Mouse (Mus musculus): ENCODE data around the gene Lrrc8d.

The Lrrc8d gene

DNA sequence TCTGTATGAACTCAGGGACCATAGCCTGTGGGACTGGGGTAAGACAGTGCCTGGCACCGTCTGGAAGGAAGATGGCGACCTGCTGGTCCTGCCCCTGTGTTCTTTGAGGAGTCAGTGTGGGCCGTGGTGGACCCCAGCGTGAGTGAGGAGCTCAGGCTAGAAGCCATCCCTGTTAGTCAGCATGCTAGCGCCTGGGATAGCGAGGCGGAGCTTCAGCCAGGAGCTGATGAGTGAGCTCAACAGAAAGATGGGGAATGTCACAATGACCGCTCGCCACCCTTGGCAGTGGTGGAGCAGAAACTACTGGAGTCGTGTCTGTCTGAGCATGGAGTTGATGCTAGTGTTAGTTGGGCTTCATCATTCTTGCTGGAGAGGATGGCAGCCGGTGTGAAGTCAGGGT, 109.3 kb downstream of the Lrrc8d start:
- in situ Hi-C loops (cut with MboI; ENCODE audit: low sequenced_read_pairs) = no loop called here

GRCm38 (mm10) chr5:105813036-105813435, 113.3 kb downstream of the Lrrc8d start:
- in situ Hi-C loops (cut with MboI; ENCODE audit: low sequenced_read_pairs) = no loop called here

- in situ Hi-C loops (cut with MboI; ENCODE audit: low sequenced_read_pairs) = no loop called here
Measured at GRCm38 (mm10) chr5:105813974-105814373, 114.2 kb downstream of the Lrrc8d start.

GRCm38 (mm10) chr5:105816118-105816517, 116.3 kb downstream of the Lrrc8d start:
- in situ Hi-C loops (cut with MboI; ENCODE audit: low sequenced_read_pairs) = no loop called here

DNA sequence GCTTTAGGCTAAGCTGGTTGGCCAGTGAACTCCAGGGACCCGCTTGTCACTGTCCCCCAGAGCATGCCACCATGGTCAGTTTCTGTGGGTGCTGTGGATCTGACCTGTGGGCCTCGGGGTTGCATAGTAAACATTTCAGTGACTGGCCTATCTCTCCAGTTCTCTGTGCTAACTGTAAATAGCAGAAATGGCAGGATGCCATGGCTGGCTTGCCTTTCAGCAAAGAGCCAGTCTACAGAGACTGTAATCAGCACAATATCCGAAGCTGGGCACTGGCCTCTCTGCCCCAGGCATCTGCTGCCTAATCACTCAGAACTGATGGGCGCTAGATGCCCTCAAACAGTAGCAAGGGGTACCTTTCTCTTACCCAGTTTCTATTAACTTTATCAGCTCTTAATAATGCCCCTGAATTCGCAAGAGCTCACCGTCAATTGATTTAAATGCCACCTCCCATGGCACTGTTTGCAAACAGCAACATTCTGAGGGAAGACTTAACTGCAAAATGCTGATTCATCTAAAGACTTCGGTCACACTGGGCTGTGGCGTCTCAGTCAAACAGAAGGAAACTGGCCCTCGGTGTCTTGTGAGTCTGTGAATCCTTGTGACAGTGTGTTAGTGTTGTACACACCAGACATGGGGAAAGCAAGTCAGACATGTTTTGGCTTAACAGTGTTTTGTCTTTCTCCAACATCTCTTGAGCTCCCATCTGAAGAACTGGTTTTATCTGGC, 117.6 kb downstream of the Lrrc8d start:
- in situ Hi-C loops (cut with MboI; ENCODE audit: low sequenced_read_pairs) = no loop called here

DNA sequence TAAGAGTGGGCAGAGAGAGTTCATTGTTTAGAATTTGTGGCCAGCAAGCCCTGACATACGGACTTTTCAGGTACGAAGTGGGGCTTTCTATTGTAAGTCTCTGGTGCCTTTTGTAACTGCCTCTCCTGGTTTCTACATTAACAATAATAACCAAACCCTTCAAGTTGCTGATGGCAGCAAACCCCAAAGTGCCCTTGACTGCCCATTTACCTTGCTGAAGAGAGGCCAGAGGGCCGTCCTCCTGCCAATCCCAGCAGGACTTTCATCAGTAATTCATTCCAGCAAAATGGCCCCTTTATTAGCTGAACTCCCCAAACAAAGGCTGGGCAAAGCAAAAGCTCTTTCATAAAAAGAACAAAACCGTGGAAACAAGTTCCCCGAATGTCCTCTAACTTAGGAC, 118.6 kb downstream of the Lrrc8d start:
- in situ Hi-C loops (cut with MboI; ENCODE audit: low sequenced_read_pairs) = no loop called here

- in situ Hi-C loops (cut with MboI; ENCODE audit: low sequenced_read_pairs) = no loop called here
Measured at GRCm38 (mm10) chr5:105821390-105821789, 121.6 kb downstream of the Lrrc8d start.

GRCm38 (mm10) chr5:105822521-105823498, 123.0 kb downstream of the Lrrc8d start:
- in situ Hi-C loops (cut with MboI; ENCODE audit: low sequenced_read_pairs) = no loop called here

DNA sequence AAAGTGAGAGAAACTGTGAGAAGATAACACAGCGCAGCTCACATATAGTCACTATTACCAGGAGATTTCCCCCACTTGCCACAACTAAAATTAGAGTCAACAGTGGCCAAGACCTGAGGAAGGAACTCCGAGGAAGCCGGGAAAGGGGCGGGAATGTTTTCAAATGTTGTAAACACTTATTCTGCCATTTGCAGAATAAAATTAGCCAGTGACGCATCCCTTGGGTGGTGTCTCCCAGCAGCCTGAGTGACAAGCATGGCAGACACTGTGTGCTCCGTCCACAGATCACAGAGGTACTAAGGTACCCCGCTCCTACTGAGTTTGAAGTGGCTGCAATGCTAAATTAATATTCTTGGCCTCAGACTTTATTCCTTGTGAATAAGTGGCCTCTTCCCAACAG, 124.5 kb downstream of the Lrrc8d start:
- in situ Hi-C loops (cut with MboI; ENCODE audit: low sequenced_read_pairs) = no loop called here

GRCm38 (mm10) chr5:105824827-105825226, 125.1 kb downstream of the Lrrc8d start:
- in situ Hi-C loops (cut with MboI; ENCODE audit: low sequenced_read_pairs) = no loop called here

DNA sequence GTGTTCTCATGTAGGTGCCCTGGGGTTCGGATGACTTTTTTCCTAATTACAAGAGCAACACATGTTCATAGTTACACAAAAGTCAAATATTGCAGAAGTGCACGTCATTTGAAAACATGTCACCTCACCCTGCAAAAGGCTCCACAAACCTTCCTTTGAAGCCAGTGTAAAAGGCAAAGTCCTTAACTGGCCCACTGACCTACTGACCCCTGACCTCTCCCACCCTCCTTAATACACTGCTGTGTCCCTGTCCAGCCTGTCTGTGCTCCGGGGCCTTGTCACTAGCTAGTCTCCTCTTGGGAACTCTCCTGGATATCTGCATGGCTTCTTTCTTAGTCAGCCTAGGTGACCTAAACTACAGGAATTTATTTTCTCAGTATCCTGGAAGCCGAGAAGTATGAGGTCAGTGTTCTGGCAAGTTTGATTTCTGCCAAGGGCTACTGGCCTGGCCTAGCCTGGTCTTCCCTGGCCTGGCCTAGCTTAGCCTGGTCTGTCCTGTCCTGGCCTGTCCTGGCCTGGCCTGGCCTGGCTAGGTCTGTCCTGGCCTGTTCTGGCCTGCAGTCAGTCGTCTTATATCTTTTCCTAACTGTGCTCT, 127.2 kb downstream of the Lrrc8d start:
- in situ Hi-C loops (cut with MboI; ENCODE audit: low sequenced_read_pairs) = no loop called here

GRCm38 (mm10) chr5:105828050-105828449, 128.3 kb downstream of the Lrrc8d start:
- in situ Hi-C loops (cut with MboI; ENCODE audit: low sequenced_read_pairs) = no loop called here

- in situ Hi-C loops (cut with MboI; ENCODE audit: low sequenced_read_pairs) = no loop called here
Measured at GRCm38 (mm10) chr5:105829008-105829586, 129.3 kb downstream of the Lrrc8d start.

DNA sequence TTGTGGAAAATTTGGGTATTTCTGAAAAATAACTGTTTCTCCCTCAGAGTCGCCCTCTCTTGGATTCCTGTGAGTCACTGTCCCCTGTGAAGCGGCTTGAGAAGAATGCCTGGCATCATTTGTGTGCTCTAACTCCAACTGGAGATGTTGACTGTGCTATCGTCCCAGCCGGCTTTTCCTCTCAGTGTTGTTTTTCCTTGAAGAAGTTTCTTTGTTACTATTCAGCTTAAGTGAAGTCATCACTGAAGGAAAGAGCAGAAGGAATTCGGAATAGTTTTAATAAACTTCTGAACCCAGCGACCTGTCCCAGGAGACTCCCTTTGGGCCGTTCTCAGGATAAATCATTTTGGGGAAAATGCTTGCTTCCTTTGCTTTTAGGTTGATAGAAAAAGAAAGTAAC, 132.4 kb downstream of the Lrrc8d start:
- in situ Hi-C loops (cut with MboI; ENCODE audit: low sequenced_read_pairs) = no loop called here

DNA sequence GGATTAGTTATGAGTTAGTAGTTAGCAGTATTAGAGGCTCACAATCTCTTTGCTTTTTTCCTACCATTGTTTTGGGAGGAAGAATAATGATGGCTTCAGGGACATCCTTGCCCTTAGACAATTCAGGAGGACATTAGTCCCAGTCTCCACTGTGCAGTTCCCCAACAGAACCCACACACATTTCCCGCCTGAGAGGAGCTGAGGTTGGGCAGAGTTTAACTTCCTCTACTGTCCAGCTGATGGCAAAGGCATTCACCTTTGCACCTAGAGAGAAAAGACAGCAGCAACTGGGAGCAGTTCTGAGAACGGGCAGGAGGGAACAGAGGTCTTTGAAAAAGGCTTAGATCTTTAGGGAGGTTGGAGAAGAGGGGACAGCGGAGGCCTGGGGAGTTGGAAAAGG, 134.2 kb downstream of the Lrrc8d start:
- in situ Hi-C loops (cut with MboI; ENCODE audit: low sequenced_read_pairs) = no loop called here

DNA sequence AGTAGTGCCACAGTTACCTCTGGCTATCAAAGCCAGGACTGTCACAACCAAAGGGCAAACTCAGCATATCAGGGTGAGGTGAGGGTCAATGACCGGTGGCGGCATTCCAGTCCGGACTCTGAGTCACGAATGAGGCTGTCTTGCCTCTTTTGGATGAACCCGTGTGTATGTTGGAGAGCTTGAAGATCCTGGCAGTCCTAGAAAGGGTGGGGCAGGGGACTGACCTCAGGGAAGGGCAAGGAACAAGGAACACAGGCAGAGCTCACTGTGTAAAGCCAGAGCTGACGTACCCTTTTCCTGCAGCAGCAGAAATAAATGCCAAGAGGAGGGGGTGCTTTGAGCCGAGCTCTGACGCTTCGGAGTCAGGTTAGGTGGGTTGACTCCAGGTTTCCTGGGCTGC, 136.2 kb downstream of the Lrrc8d start:
- in situ Hi-C loops (cut with MboI; ENCODE audit: low sequenced_read_pairs) = no loop called here

DNA sequence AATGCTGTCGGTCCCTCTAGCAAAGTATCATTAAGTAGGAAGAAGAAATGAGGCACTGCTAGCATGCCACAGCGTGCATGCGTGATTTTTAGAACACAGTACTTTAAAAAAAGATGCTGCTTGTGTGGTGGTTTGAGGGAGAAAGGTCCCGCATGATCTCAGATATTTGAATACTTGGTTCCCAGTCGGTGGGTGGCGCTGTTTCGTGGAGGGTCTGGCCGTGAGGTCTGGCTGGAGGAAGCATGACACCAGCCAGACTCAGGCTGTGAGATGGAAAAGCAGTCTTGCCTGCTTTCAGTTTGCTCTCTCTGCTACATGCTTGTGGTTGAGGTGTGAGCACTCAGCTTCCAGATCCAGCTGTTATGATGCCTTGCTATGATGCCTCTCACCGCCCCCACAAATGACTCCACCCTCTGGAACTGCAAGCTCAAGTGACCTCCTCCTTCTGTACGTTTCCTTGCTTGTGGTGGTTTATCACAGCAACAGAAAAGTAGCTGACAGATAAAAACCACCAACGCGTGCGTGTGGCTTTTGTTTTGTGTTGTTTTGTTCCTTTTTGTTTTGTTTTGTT, 140.1 kb downstream of the Lrrc8d start:
- in situ Hi-C loops (cut with MboI; ENCODE audit: low sequenced_read_pairs) = no loop called here

- in situ Hi-C loops (cut with MboI; ENCODE audit: low sequenced_read_pairs) = no loop called here
Measured at GRCm38 (mm10) chr5:105844044-105844753, 144.4 kb downstream of the Lrrc8d start.

- in situ Hi-C loops (cut with MboI; ENCODE audit: low sequenced_read_pairs) = no loop called here
Measured at GRCm38 (mm10) chr5:105845041-105845440, 145.3 kb downstream of the Lrrc8d start.

DNA sequence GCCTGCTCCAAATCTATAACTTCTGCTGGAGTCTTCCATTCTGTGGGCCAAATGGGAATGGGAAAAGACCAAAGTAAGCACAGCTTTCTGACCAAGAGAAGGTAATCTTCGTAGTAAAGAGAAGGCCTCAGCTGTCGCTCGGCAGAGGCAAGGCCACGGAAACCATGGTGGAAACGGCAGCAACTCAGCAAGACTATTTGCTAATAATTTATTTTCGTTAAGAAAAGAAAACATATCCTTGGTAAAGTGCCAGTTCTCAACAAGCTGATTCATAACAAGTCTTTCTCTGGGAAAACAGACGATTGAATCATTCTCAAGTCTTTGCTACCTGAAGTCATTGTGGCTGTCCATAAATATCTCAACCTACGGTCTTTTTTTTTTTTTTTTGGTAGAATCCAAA, 148.0 kb downstream of the Lrrc8d start:
- in situ Hi-C loops (cut with MboI; ENCODE audit: low sequenced_read_pairs) = no loop called here

Measured in CH12F3 (cell line).